Mouse (Mus musculus): ENCODE data around the gene Unc93b1.
"Not testable (repeated sequence)": the region's sequence is repeated elsewhere in the genome, so short reads cannot be mapped to it uniquely, and the experiment has no call there.

DNA sequence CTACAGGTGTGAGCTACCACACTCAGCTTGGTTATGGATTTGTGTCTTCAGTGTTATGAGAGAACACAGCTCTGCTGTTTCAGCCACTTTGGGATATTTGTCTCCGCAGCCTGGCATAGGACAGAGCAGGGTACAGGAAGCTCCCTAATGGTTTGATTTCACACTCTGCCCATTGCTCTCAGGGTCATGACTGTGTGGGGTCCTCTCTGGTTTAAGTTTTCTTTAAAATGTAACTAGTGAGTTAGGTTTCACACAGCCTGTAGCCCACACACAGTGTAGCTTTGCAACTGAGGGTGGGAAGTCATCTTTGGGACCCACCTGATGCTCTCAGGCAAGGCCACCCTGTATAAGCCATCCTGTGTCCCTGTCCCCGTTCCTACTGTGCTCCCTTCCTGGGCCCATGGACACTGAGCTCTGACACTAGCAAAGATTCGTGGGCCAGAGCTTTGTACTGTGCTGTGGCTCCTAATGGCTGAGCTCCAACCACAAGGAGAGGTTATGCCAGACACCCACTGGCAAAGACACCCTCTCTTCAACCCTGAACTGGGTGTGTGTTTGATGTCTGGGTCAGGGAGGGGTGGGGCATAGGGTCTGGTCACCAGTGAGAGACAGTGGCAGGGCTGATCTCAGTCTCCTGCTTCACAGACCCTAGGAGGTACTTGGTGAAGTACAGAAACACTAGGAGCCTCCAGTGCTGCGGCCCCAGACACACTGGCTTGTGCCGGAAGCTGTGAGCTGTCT, 22.5 kb downstream of the Unc93b1 start:
- TF ChIP-seq POLR2A (IDR thresholded peaks at IDR 0.05; ENCODE audit: borderline replicate concordance, insufficient read depth, low read length); CTCF (IDR thresholded peaks at IDR 0.05; ENCODE audit: borderline replicate concordance, insufficient read depth, low read depth, low read length): not testable (repeated sequence)
